Mouse (Mus musculus) CH12.LX (cell line): Measurements from ENCODE around the gene Ppp2r2c. TPM values are rescaled to one million over a fixed set of nuclear protein-coding genes. Genes with fewer than 3 reads are reported as not detected.

Source experiments
- DNase-seq: peaks from one replicate; pipeline ENCODE4 v3.0.0-alpha.2; 2013; ENCODE audit errors: extremely low read depth
- H3K27ac ChIP-seq: 2 replicates; pipeline ENCODE4 v1.5.1; 2012; ENCODE audit warnings: low read depth, mild to moderate bottlenecking, control low read depth, moderate library complexity; ENCODE audit not compliant: insufficient read depth
- H3K27me3 ChIP-seq: replicated peaks from 2 replicates; pipeline ENCODE3; 2012; ENCODE audit warnings: inconsistent platforms
- H3K36me3 ChIP-seq, 2 experiments: replicated peaks in 1 of 2; 2 replicates each; pipeline versions ENCODE3 to v1.6.1; 2012; ENCODE audit warnings: inconsistent platforms in 1 of 2, low read length in 1 of 2, mild to moderate bottlenecking in 1 of 2, mixed read lengths in 1 of 2, moderate library complexity in 1 of 2; ENCODE audit not compliant: control insufficient read depth in 1 of 2, insufficient read depth in 1 of 2
- H3K4me1 ChIP-seq, 2 experiments: 2 replicates each; pipeline ENCODE4 v1.6.1; 2012; ENCODE audit warnings: inconsistent platforms in 1 of 2, moderate library complexity in 1 of 2; ENCODE audit not compliant: insufficient read depth in 2 of 2, control insufficient read depth in 1 of 2
- H3K4me2 ChIP-seq: 2 replicates; pipeline ENCODE4 v1.6.1; 2012; ENCODE audit warnings: low read depth, mild to moderate bottlenecking, control low read depth; ENCODE audit not compliant: poor library complexity, insufficient read depth, severe bottlenecking
- H3K4me3 ChIP-seq, 3 experiments: fragments of 150-350 bp in 1 of 3; sonication (generic) in 1 of 3; replicated peaks in 1 of 3; 2 replicates each; pipeline versions ENCODE3 to v1.5.1; 2011 to 2012; ENCODE audit warnings: low read depth in 2 of 3, low read length in 2 of 3, mild to moderate bottlenecking in 2 of 3, moderate library complexity in 2 of 3, control low read depth in 1 of 3, improper control_type of control experiment in 1 of 3, inconsistent platforms in 1 of 3, mixed read lengths in 1 of 3; ENCODE audit not compliant: poor library complexity in 1 of 3
- H3K79me2 ChIP-seq: replicated peaks from 2 replicates; pipeline ENCODE4 v1.6.1; 2012; ENCODE audit warnings: mild to moderate bottlenecking, moderate library complexity; ENCODE audit not compliant: control insufficient read depth, poor library complexity, insufficient read depth, severe bottlenecking; ENCODE audit errors: extremely low read depth
- H3K9ac ChIP-seq: 2 replicates; pipeline ENCODE4 v1.6.1; 2012; ENCODE audit warnings: low read depth, mild to moderate bottlenecking, control low read depth, moderate library complexity; ENCODE audit not compliant: insufficient read depth
- H3K9me3 ChIP-seq: replicated peaks from 2 replicates; pipeline ENCODE3; 2012; ENCODE audit warnings: low read length, inconsistent platforms, mixed read lengths
- CHD1 ChIP-seq: IDR thresholded peaks from 2 replicates; pipeline ENCODE4 v1.6.1; 2012; ENCODE audit warnings: low read depth, low read length, improper control_type of control experiment, inconsistent platforms
- CHD2 ChIP-seq: IDR thresholded peaks from 2 replicates; pipeline ENCODE4 v1.6.1; 2011; ENCODE audit warnings: low read length, improper control_type of control experiment
- CTCF ChIP-seq, 2 experiments: IDR thresholded peaks in 1 of 2; conservative IDR thresholded peaks in 1 of 2; 2 replicates each; pipeline ENCODE4 v1.5.1; 2011 to 2012; ENCODE audit warnings: low read depth in 2 of 2, low read length in 2 of 2, improper control_type of control experiment in 1 of 2, inconsistent platforms in 1 of 2, mild to moderate bottlenecking in 1 of 2, moderate library complexity in 1 of 2
- E2F4 ChIP-seq: IDR thresholded peaks from 2 replicates; pipeline ENCODE4 v1.6.1; 2011; ENCODE audit warnings: low read depth, low read length, improper control_type of control experiment; ENCODE audit not compliant: insufficient replicate concordance
- ELF1 ChIP-seq: IDR thresholded peaks from 2 replicates; pipeline ENCODE4 v1.6.1; 2014; ENCODE audit warnings: low read depth, mild to moderate bottlenecking, inconsistent platforms, low read length, improper control_type of control experiment
- EP300 ChIP-seq: IDR thresholded peaks from 2 replicates; pipeline ENCODE4 v1.6.1; 2011; ENCODE audit warnings: low read length, improper control_type of control experiment
- ETS1 ChIP-seq: conservative IDR thresholded peaks from 2 replicates; pipeline ENCODE4 v1.6.1; 2012; ENCODE audit warnings: low read depth, mild to moderate bottlenecking, inconsistent platforms, low read length, improper control_type of control experiment, moderate library complexity
- GABPA ChIP-seq: IDR thresholded peaks from 2 replicates; pipeline ENCODE4 v1.6.1; 2012; ENCODE audit warnings: low read depth, low read length, improper control_type of control experiment, inconsistent platforms; ENCODE audit not compliant: insufficient replicate concordance
- HCFC1 ChIP-seq: IDR thresholded peaks from 2 replicates; pipeline ENCODE4 v1.6.1; 2012; ENCODE audit warnings: low read depth, mild to moderate bottlenecking, inconsistent platforms, low read length, improper control_type of control experiment
- IRF4 ChIP-seq: IDR thresholded peaks from 2 replicates; pipeline ENCODE4 v1.6.1; 2014; ENCODE audit warnings: low read depth, mild to moderate bottlenecking, inconsistent platforms, low read length, improper control_type of control experiment
- JUN ChIP-seq: IDR thresholded peaks from 2 replicates; pipeline ENCODE4 v1.6.1; 2011; ENCODE audit warnings: low read depth, mild to moderate bottlenecking, low read length, improper control_type of control experiment, moderate library complexity; ENCODE audit not compliant: insufficient read depth
- JUND ChIP-seq: conservative IDR thresholded peaks from 2 replicates; pipeline ENCODE4 v1.6.1; 2011; ENCODE audit warnings: low read depth, low read length, improper control_type of control experiment
- KAT2A ChIP-seq: IDR thresholded peaks from 2 replicates; pipeline ENCODE4 v1.6.1; 2012; ENCODE audit warnings: low read length, improper control_type of control experiment, inconsistent platforms; ENCODE audit not compliant: insufficient replicate concordance
- MAFK ChIP-seq: IDR thresholded peaks from 2 replicates; pipeline ENCODE4 v1.6.1; 2011; ENCODE audit warnings: low read length, improper control_type of control experiment; ENCODE audit not compliant: insufficient replicate concordance
- MAX ChIP-seq: IDR thresholded peaks from 2 replicates; pipeline ENCODE4 v1.6.1; 2011; ENCODE audit warnings: low read length, improper control_type of control experiment
- MAZ ChIP-seq: IDR thresholded peaks from 2 replicates; pipeline ENCODE4 v1.6.1; 2012; ENCODE audit warnings: low read depth, mild to moderate bottlenecking, inconsistent platforms, low read length, improper control_type of control experiment, moderate library complexity
- MEF2A ChIP-seq: IDR thresholded peaks from 2 replicates; pipeline ENCODE4 v1.6.1; 2014; ENCODE audit warnings: low read depth, mild to moderate bottlenecking, inconsistent platforms, low read length, improper control_type of control experiment, borderline replicate concordance
- MXI1 ChIP-seq: IDR thresholded peaks from 2 replicates; pipeline ENCODE4 v1.6.1; 2011; ENCODE audit warnings: mild to moderate bottlenecking, low read depth, low read length, improper control_type of control experiment
- NELFE ChIP-seq: IDR thresholded peaks from 2 replicates; pipeline ENCODE4 v1.6.1; 2011; ENCODE audit warnings: low read depth, low read length, improper control_type of control experiment
- NRF1 ChIP-seq: IDR thresholded peaks from 2 replicates; pipeline ENCODE4 v1.6.1; 2014; ENCODE audit warnings: low read depth, mild to moderate bottlenecking, inconsistent platforms, low read length, improper control_type of control experiment, moderate library complexity
- PAX5 ChIP-seq: IDR thresholded peaks from 2 replicates; pipeline ENCODE4 v1.6.1; 2012; ENCODE audit warnings: low read length, inconsistent platforms, mixed read lengths
- POLR2A ChIP-seq: IDR thresholded peaks from 2 replicates; pipeline ENCODE4 v1.6.1; 2011; ENCODE audit warnings: low read depth, mild to moderate bottlenecking, improper control_type of control experiment, low read length
- POLR2AphosphoS2 ChIP-seq: IDR thresholded peaks from 2 replicates; pipeline ENCODE4 v1.6.1; 2011; ENCODE audit warnings: low read depth, low read length, improper control_type of control experiment
- RAD21 ChIP-seq: IDR thresholded peaks from 2 replicates; pipeline ENCODE4 v1.6.1; 2011; ENCODE audit warnings: low read depth, mild to moderate bottlenecking, low read length, improper control_type of control experiment, moderate library complexity
- RCOR1 ChIP-seq: conservative IDR thresholded peaks from 2 replicates; pipeline ENCODE4 v1.6.1; 2012; ENCODE audit warnings: low read depth, mild to moderate bottlenecking, inconsistent platforms, low read length, improper control_type of control experiment
- SIN3A ChIP-seq: IDR thresholded peaks from 2 replicates; pipeline ENCODE4 v1.6.1; 2012; ENCODE audit warnings: low read length, improper control_type of control experiment, inconsistent platforms
- SMC3 ChIP-seq: IDR thresholded peaks from 2 replicates; pipeline ENCODE4 v1.6.1; 2011; ENCODE audit warnings: low read depth, low read length, improper control_type of control experiment
- TBP ChIP-seq: conservative IDR thresholded peaks from 2 replicates; pipeline ENCODE4 v1.6.1; 2011; ENCODE audit warnings: low read depth, low read length, improper control_type of control experiment
- TCF12 ChIP-seq: IDR thresholded peaks from 2 replicates; pipeline ENCODE4 v1.6.1; 2014; ENCODE audit warnings: low read depth, mild to moderate bottlenecking, inconsistent platforms, low read length, improper control_type of control experiment
- UBTF ChIP-seq: IDR thresholded peaks from 2 replicates; pipeline ENCODE4 v1.6.1; 2012; ENCODE audit warnings: low read depth, mild to moderate bottlenecking, inconsistent platforms, low read length, improper control_type of control experiment, moderate library complexity
- USF1 ChIP-seq: IDR thresholded peaks from 2 replicates; pipeline ENCODE4 v1.6.1; 2014; ENCODE audit warnings: low read depth, mild to moderate bottlenecking, inconsistent platforms, low read length, improper control_type of control experiment
- USF2 ChIP-seq: conservative IDR thresholded peaks from 2 replicates; pipeline ENCODE4 v1.6.1; 2011; ENCODE audit warnings: low read depth, low read length, improper control_type of control experiment
- ZC3H11A ChIP-seq: IDR thresholded peaks from 2 replicates; pipeline ENCODE4 v1.6.1; 2012; ENCODE audit warnings: low read depth, mild to moderate bottlenecking, inconsistent platforms, low read length, improper control_type of control experiment
- ZKSCAN1 ChIP-seq: IDR thresholded peaks from 2 replicates; pipeline ENCODE4 v1.6.1; 2012; ENCODE audit warnings: low read depth, inconsistent platforms, low read length, improper control_type of control experiment, borderline replicate concordance
- ZMIZ1 ChIP-seq: IDR thresholded peaks from 2 replicates; pipeline ENCODE4 v1.6.1; 2012; ENCODE audit warnings: low read depth, mild to moderate bottlenecking, inconsistent platforms, low read length, improper control_type of control experiment
- ZNF384 ChIP-seq: IDR thresholded peaks from 2 replicates; pipeline ENCODE4 v1.6.1; 2012; ENCODE audit warnings: low read depth, low read length, improper control_type of control experiment, inconsistent platforms
- dilution Hi-C: fragments of 300-500 bp; cut with MboI; formaldehyde crosslinking; loops from 2 replicates; pipeline ENCODE4 v1.14.3; 2020; ENCODE audit warnings: low sequenced_read_pairs; ENCODE audit not compliant: extremely low pct_unique_long_range_greater_than_20kb, extremely low pct_ligation_motif_present
- in situ Hi-C: fragments of 300-500 bp; cut with MboI; formaldehyde crosslinking; loops from 3 replicates; pipeline ENCODE4 v1.14.3; 2019; ENCODE audit warnings: low sequenced_read_pairs, low pct_ligation_motif_present, low pct_unique_long_range_greater_than_20kb, mixed read lengths
- polyA plus RNA-seq: library from polyadenylated mRNA; unstranded; fragments of >175 nt; gene quantifications from 2 replicates; pipeline ENCODE4 v1.2.1, GENCODE M21; 2012; ENCODE audit warnings: low read depth; ENCODE audit not compliant: insufficient read length
- total RNA-seq, 2 experiments: library from RNA; depleted of rRNA; stranded (reverse); fragments of 300-350 nt in 1 of 2; fragments of >200 nt in 1 of 2; gene quantifications; 2 replicates each; pipeline ENCODE4 v1.2.3; 2012 to 2014

Gene Ppp2r2c
- total and polyA plus RNA-seq, 3 experiments, result 0.07 to 0.21 TPM; not detected in 1

DNA sequence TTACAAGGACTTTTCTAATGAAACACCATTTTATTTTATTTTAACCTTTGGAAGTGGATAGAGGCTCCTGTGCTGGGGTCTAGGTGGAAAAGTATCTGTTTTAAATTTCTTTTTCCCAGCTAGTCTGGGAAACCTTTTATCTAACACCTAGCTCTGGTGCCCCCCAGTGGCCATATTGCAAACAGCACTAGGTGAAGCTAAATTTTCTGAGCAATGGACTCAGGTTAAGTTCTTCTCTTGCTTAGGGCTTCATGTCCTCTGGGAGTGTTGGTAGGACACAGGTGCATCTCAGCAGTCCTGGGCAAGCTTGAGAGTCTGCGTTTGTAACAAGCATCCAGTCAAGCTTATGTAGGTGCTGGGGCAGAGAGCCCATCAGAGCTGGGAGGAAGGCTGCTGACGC lies 133.7 kb downstream of the Ppp2r2c start:
- peaks cover 2% of the 10 kb centered on the region for H3K9me3 ChIP-seq
- no peaks in the 10 kb centered on the region for H3K79me2 ChIP-seq
- no peaks in the 10 kb centered on the region for H3K36me3 ChIP-seq
- no peak for TF ChIP-seq USF2
- no peak for TF ChIP-seq SIN3A
- peak; percentile 76 for TF ChIP-seq ZC3H11A
- TF ChIP-seq TBP, result no peak
- no peak for TF ChIP-seq PAX5
- TF ChIP-seq RCOR1, result no peak
- TF ChIP-seq ZNF384, result no peak
- TF ChIP-seq MXI1, result no peak
- TF ChIP-seq TCF12, result no peak
- no peak for TF ChIP-seq EP300
- no peak for TF ChIP-seq ETS1
- TF ChIP-seq MAFK, result no peak
- no peak for TF ChIP-seq KAT2A
- peak; percentile 62 to 95 for TF ChIP-seq CTCF (conservative IDR thresholded peaks at IDR 0.05 in 1 of 2, IDR thresholded peaks at IDR 0.05 in 1 of 2; ENCODE audit: low read depth in 2 of 2, low read length in 2 of 2)
- 0 out of 2 replicates have a peak, but pooled peaks have one; percentile 34 for TF ChIP-seq NELFE
- TF ChIP-seq JUN, result no peak
- peak; percentile 87 for TF ChIP-seq RAD21
- no peak for TF ChIP-seq JUND
- no peak for TF ChIP-seq MEF2A
- peak; percentile 89 for TF ChIP-seq SMC3
- no peak for TF ChIP-seq MAX
- TF ChIP-seq IRF4, result no peak
- TF ChIP-seq ELF1, result no peak
- no peak for TF ChIP-seq POLR2A
- no peak for TF ChIP-seq POLR2AphosphoS2
- TF ChIP-seq UBTF, result no peak
- TF ChIP-seq CHD1, result no peak
- TF ChIP-seq ZKSCAN1, result no peak
- TF ChIP-seq ZMIZ1, result no peak
- TF ChIP-seq USF1, result no peak
- TF ChIP-seq CHD2, result no peak
- TF ChIP-seq E2F4, result no peak
- no peak for TF ChIP-seq HCFC1
- no peak for TF ChIP-seq MAZ
- TF ChIP-seq GABPA, result no peak
- no peak for TF ChIP-seq NRF1
- H3K4me3 ChIP-seq, result no peak overlapping the region
- H3K27me3 ChIP-seq, result peaks cover 33% of the 10 kb centered on the region
- H3K4me2 ChIP-seq, result no peak overlapping the region
- in situ Hi-C loops, result no loop called here
- dilution Hi-C loops, result no loop called here
- no peak overlapping the region for H3K9ac ChIP-seq
- H3K27ac ChIP-seq, result no peak overlapping the region
- H3K4me1 ChIP-seq, result peaks cover 0 to 12% of the 10 kb centered on the region in 2 experiments; a peak in 2 of 4 replicates
- DNase-seq, result peak; percentile 58
